Mouse (Mus musculus) C2C12 (cell line): ENCODE measurements around the gene Odf3.

Experiments
- CEBPB ChIP-seq: IDR thresholded peaks from one replicate; pipeline ENCODE4 v1.6.1; 2011; ENCODE audit warnings: low read depth, mild to moderate bottlenecking, control low read depth, moderate library complexity
- CTCF ChIP-seq: IDR thresholded peaks from one replicate; pipeline ENCODE4 v1.5.1; 2011; ENCODE audit not compliant: control insufficient read depth, insufficient read depth, insufficient read length
- MAX ChIP-seq: IDR thresholded peaks from one replicate; pipeline ENCODE4 v1.6.1; 2011; ENCODE audit warnings: mild to moderate bottlenecking, control low read depth
- MYOD1 ChIP-seq: IDR thresholded peaks from one replicate; pipeline ENCODE4 v1.6.1; 2011; ENCODE audit warnings: low read depth; ENCODE audit not compliant: control insufficient read depth, insufficient read length
- MYOG ChIP-seq: IDR thresholded peaks from one replicate; pipeline ENCODE4 v1.6.1; 2011; ENCODE audit not compliant: control insufficient read depth, insufficient read length; ENCODE audit errors: extremely low read depth
- USF1 ChIP-seq: IDR thresholded peaks from one replicate; pipeline ENCODE4 v1.6.1; 2011; ENCODE audit warnings: low read depth, mild to moderate bottlenecking, control low read depth, moderate library complexity

DNA sequence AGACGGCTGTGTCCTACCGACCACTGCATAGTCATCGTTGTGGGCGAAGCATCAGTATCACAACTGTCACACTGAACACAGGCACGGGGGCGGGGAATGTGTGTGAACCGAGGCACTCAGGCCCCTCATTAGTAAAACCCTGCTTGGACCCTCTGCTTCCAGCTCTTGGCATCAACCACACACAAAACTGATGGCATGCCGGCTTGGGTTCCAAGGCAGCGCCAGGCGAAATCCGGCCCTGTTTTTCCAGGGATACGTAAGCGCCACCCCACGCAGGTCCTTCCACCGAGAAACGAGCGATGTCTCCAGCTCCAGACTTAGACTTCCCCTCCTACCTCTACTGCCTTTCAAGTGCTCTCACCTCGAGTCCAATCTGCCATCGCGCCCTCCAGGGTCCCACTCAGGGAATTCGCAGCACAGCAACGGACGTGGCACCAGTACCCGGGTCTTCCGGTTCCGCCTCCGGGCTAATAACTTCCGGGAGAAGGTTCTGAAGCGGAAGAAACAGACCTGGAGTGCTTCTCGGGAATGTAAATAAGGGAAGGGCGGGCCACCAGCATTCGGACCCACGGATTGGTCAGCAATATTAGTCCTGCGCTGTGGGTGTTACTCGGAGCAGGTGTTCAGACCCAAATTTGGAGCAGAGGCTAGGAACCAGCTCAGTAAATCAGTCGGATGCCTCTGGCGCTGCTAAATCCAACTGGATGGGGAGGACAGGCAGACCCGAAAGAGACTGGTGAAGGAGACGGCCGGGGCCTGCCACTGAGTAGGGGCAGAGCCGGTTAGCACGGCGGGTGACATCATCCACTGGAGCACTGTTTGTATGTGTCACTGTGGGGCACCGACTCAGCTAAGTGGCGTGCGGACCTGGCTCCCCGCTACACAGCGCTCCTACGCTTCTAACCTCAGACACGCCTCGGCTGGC, 8.5 kb downstream of the Odf3 start, which contains the start of gene Gm45785:
- TF ChIP-seq CTCF (no peak), CEBPB (no peak), MYOD1 (peak; percentile 39), MAX (peak; percentile 67), MYOG (no peak), USF1 (no peak)
